Mouse (Mus musculus) lung, postnatal 14 days (tissue): ENCODE measurements at regions not wholly inside any gene's neighbourhood (a gene's known extent, or its start where the extent isn't known, plus 50 kb on each side); places are given as distances from the start of the nearest gene placed in this dataset.

ENCODE experiments used
- DNase-seq: peaks from one replicate; pipeline ENCODE4 v3.0.0; 2021

DNA sequence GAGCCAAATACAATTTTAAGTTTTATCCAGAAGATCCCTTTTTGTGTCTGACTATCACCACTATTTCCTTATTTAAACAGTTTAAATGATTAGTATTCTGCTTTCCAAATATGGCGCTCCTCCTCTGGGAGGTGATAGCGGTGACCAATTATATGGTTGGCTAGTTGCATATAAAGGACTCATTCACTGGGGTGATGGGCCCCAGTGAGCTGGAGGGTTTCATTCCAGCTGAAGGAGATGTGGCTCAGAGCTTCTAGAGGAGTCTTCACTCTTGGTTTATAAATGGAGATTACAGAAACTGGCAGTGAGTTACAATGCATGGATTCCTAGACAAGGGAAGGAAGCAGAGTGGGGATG lies 50.7 kb upstream of the Gm7361 start:
- DNase-seq: no peak

DNA sequence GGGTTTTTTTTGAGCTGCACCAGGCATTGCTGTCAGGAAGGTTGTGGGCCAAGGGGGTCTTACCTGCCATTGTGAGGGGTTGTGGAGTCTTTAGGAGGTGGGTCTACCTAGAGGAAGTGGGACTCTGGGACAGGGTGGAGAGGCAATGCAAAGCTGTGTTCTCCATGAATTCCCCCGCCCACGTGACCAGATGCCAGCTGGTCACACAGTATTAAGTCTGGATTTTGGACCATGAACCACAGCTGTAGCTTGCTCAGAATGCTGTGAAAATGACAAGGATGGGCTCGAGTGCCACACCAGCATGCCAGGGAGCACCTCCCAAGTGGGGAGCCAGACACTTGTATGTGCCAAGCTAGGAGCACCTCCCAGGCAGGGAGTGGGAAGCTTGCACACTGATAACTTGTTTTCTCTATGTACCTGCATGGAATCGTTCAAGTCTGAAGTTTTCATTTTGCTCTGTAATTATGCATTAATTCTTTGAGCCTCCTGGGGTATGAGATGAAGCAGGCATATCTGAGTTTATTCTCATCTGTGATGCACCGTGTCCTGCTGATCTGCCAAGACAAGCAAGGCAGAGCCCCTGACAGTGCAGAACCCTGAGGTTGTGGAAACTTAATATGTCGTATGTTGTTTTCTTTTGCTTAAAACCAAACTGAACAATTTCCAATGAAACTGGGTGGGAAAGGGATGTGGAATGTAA lies 51.3 kb upstream of the Gm7361 start:
- no peak for DNase-seq

GRCm38 (mm10) chr5:26202471-26202870 lies 55.0 kb upstream of the Gm7361 start:
- no peak for DNase-seq

- DNase-seq: no peak
These were observed 68.1 kb upstream of the Gm7361 start for GRCm38 (mm10) chr5:26189377-26189776.

DNA sequence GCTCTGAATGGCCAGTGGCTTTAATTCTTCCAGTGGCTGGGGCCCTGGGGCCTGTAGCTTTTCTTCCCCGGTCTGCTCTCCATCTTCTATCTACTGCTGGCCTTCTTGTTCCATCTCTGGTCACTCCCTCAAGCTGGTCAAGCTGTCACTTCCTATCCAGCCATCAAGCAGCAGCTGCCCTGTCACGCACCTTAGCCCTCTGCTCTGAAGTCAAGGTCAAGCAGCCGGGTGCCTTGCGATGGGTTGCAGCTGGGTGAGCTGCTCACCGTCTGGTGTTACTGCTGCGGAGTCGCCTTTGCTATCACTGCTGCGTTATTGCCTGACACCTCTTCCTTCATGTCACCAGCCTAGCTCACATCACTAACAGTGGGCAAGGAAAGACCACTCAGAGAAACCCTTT lies 66.0 kb upstream of the Gm10220 start:
- DNase-seq: peak; percentile 4

DNA sequence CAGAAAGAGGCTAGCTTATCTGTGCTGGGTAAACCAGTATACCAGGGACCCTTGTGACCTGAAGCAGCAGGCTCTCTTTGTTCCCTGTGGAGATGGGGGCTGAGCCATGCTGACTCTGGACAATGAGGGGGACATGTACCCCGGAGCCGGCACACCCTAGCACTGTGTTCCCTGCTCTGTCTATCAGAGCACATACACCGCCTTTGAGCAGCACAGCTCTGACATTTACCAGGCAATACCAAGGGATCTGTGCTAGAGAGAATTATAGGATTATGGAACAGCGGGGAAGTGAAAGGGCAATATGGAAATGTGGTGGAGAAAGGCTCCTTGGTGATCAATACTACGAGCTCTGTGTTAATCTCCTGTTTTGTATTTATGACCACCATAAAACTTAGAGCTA lies 64.2 kb upstream of the Gm10220 start:
- no peak for DNase-seq

- no peak for DNase-seq
These were observed 54.8 kb upstream of the Gm10220 start for GRCm38 (mm10) chr5:26176064-26176463.

DNA sequence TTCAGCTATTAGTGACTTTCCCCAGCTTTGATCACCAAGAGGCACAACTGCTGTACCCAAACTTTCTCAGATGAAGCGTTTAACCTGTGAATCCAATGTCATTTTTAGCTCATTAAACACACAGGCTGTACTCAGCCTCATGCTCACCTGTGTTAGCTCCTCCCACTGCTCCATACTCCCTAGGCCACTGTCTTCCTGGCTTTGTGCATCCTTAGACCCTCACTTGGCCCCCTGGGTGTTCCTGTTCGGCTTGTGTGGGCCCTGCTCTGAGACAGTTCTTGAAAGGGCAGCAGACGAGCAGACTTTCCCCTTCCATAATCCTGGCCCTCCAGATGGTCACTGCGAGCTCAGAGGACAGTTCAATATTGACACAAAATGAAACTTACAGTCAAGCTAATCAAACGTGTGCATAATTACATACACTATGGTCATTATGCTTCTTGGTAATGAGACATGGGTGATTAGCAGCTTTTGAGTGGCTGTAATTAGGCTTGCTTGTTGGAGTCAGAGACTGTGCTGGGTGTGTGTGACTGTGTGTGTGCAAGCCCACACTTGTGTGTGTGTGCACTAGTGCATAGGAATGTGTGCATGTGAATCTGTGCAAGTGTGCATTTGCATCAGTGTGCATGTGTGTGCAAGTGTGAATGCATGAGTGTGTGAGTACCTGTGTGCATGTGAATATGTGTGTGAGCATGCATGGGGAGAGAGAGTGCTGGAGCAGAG lies 50.6 kb upstream of the Gm10220 start:
- DNase-seq: no peak

DNA sequence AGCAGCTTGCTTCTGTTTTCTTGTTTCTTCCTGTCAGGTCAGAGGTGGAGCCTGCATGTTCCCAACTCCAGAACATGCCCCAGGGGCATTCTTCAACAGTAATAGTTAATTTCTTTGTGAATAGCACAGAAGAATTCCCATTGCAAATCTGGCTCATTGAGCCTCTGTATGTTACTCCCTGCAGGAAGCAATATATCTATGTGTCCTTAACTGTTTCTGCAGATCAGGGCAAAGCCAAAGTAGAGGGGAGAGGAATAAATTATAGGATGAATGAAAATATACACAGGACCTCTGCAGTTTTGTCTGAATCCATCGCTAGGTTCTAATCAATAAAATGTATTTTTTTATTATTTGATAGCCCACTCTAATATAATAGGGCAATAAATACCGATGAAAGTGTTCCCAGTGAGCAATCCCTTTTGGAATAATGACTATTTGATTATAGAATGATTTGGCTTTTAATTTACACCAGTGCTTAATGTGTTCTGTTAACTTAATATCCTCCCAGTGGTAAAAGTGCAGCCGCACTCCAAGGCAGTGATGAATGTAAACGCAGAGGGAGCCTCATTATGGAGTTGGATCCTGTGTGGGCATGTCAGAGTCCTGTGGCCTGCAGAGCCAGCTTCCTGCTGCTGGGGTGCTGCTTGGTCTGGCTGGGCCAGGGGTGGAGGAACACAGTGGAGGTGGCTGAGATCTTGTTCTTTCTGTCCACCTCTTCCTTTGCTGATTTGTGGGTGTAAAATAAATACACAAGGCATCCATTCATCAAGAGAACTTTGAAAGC lies 49.7 kb upstream of the Gm10220 start:
- no peak for DNase-seq
